Mouse (Mus musculus) midbrain, embryonic 14.5 days (tissue): ENCODE results near the gene Vegfa. TPM values are rescaled to one million over a fixed set of nuclear protein-coding genes. Genes with fewer than 3 reads are reported as not detected.
A peak's percentile ranks its signal among the peaks of the same experiment; 100 is the strongest.

ENCODE experiments used
- ATAC-seq: fragments of 200-750 bp; cut with Nextera tagmentation; 2 replicates; pipeline ENCODE4 v1.8.0; 2017; ENCODE audit warnings: moderate number of reproducible peaks, moderate library complexity; ENCODE audit not compliant: low FRiP score, low TSS enrichment
- DNase-seq: peaks from one replicate; pipeline ENCODE4 v3.0.0-alpha.2; 2015
- H3K27ac ChIP-seq: fragments of 300-500 bp; sonication (generic); replicated peaks from 2 replicates; pipeline ENCODE4 v1.5.1; 2014; ENCODE audit warnings: mild to moderate bottlenecking, low read depth, low read length, moderate library complexity
- H3K27me3 ChIP-seq: fragments of 300-500 bp; sonication (generic); 2 replicates; pipeline ENCODE4 v1.6.1; 2014; ENCODE audit warnings: low read length, control low read depth, mixed read lengths; ENCODE audit not compliant: control insufficient read depth, insufficient read depth
- H3K36me3 ChIP-seq: fragments of 300-500 bp; sonication (generic); 2 replicates; pipeline ENCODE4 v1.6.1; 2014; ENCODE audit warnings: low read length, control low read depth; ENCODE audit not compliant: control insufficient read depth, insufficient read depth
- H3K4me1 ChIP-seq: fragments of 300-500 bp; sonication (generic); 2 replicates; pipeline ENCODE4 v1.6.1; 2014; ENCODE audit warnings: mild to moderate bottlenecking, antibody characterized with exemption, low read length, control low read depth; ENCODE audit not compliant: control insufficient read depth, insufficient read depth
- H3K4me2 ChIP-seq: fragments of 300-500 bp; sonication (generic); 2 replicates; pipeline ENCODE4 v1.6.1; 2014; ENCODE audit warnings: mild to moderate bottlenecking, low read length, moderate library complexity
- H3K4me3 ChIP-seq: fragments of 300-500 bp; sonication (generic); replicated peaks from 2 replicates; pipeline ENCODE4 v1.5.1; 2014; ENCODE audit warnings: low read depth, low read length
- H3K9ac ChIP-seq: fragments of 300-500 bp; sonication (generic); replicated peaks from 2 replicates; pipeline ENCODE4 v1.6.1; 2014; ENCODE audit warnings: mild to moderate bottlenecking, low read length, moderate library complexity
- H3K9me3 ChIP-seq: fragments of 300-500 bp; sonication (generic); 2 replicates; pipeline ENCODE4 v1.6.1; 2016; ENCODE audit warnings: low read length, control low read depth, mixed read lengths; ENCODE audit not compliant: control insufficient read depth
- WGBS: fragments of 180-500 bp; shearing (Covaris S2); extraction: QIAGEN DNeasy Blood & Tissue Kit; methylation state at CpG from one replicate; pipeline ENCODE4 v1.1.7; 2014; 5-methylcytosine and 5-hydroxymethylcytosine counted together
- polyA plus RNA-seq: library from polyadenylated mRNA; unstranded; fragments of >200 nt; fragmentation: Nextera tagmentation; extraction: Ambion mirVana; gene quantifications from 2 replicates; pipeline ENCODE4 v1.2.1, GENCODE M21; 2014

Gene Vegfa
- polyA plus RNA-seq, 1 experiment from 2014 or later: 4.3 TPM

- Histone ChIP-seq H3K9me3 (no peaks in the 10 kb centered on the region), H3K4me2 (peak overlapping the region; percentile 90), H3K4me1 (peaks cover 30% of the 10 kb centered on the region), H3K36me3 (no peaks in the 10 kb centered on the region), H3K27ac (peak overlapping the region; percentile 87), H3K9ac (peak overlapping the region; percentile 86), H3K4me3 (peak overlapping the region; percentile 83), H3K27me3 (no peaks in the 10 kb centered on the region)
- WGBS: under 1% methylated on average over 50 of the region's 50 CpGs
- DNase-seq (no peak), ATAC-seq (no peak)
These were observed 453 bp downstream of the Vegfa start for GRCm38 (mm10) chr17:46031621-46032211.

DNA sequence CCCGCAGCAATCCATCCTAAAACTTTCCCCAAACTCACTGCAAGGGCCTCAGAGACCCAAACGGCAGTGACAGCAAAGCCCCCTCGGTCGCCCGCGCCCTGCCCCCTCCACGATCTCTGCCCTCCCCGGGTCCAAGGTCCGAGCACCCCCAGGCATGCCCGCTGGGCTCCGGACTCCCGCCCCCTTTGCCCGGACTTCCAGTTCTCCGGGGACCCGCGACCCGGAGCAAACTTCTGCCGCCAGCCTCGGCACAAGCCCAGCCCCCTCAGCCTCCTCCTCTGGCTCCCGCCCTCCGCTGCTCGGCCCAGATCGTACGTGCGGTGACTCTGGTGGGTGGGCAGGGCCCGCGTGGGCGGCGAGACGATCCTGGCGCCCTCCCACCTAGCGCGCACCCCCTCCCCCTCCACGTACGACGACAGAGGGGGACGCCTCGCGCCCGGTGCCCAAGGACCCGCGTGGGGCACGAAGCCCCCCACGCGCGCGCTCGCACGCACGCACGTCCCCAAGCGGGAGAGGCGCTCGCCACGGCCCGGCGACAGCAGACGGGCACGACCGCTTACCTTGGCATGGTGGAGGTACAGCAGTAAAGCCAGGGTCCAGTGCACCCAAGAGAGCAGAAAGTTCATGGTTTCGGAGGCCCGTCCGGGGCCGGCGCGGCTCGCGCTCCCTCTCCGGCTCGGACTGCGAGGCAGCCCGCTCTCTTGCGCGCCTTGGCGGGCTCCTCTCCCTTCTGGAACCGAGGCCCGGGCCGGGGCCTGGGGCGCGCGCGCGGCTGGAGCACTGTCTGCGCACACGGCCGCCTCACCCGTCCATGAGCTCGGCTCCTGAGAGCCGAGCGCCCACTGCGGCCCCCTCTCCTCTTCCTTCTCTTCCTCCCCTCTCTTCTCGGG lies 1.2 kb downstream of the Vegfa start:
- H3K4me1 ChIP-seq: peaks cover 32% of the 10 kb centered on the region
- peak; percentile 51; the same call in 1 of the 2 replicates for ATAC-seq

GRCm38 (mm10) chr17:46030323-46030730 lies 1.8 kb downstream of the Vegfa start:
- Histone ChIP-seq H3K9ac (peak overlapping the region; percentile 86), H3K9me3 (no peaks in the 10 kb centered on the region), H3K27ac (peak overlapping the region; percentile 87), H3K4me1 (peaks cover 32% of the 10 kb centered on the region), H3K4me2 (peak overlapping the region; percentile 90), H3K4me3 (peak overlapping the region; percentile 83), H3K36me3 (peaks cover under 1% of the 10 kb centered on the region), H3K27me3 (no peaks in the 10 kb centered on the region)
- WGBS: under 1% methylated on average over 36 of the region's 43 CpGs
- ATAC-seq (peak; percentile 24; the same call in 1 of the 2 replicates), DNase-seq (peak; percentile 79)

More for the DNA sequence above, 1.2 kb downstream of the Vegfa start:
- peak overlapping the region; percentile 90 for H3K4me2 ChIP-seq
- H3K9ac ChIP-seq: peak overlapping the region; percentile 86
- H3K36me3 ChIP-seq: no peaks in the 10 kb centered on the region
- peak overlapping the region; percentile 83 for H3K4me3 ChIP-seq
- DNase-seq: peak; percentile 82
- H3K9me3 ChIP-seq: no peaks in the 10 kb centered on the region
- no peaks in the 10 kb centered on the region for H3K27me3 ChIP-seq
- peak overlapping the region; percentile 87 for H3K27ac ChIP-seq
- WGBS: under 1% methylated on average over 92 of the region's 92 CpGs

GRCm38 (mm10) chr17:46029554-46030207 lies 2.5 kb downstream of the Vegfa start:
- peaks cover 32% of the 10 kb centered on the region for H3K4me1 ChIP-seq
- 7% methylated on average over 7 of the region's 7 CpGs for WGBS
- peak; percentile 27 for DNase-seq

DNA sequence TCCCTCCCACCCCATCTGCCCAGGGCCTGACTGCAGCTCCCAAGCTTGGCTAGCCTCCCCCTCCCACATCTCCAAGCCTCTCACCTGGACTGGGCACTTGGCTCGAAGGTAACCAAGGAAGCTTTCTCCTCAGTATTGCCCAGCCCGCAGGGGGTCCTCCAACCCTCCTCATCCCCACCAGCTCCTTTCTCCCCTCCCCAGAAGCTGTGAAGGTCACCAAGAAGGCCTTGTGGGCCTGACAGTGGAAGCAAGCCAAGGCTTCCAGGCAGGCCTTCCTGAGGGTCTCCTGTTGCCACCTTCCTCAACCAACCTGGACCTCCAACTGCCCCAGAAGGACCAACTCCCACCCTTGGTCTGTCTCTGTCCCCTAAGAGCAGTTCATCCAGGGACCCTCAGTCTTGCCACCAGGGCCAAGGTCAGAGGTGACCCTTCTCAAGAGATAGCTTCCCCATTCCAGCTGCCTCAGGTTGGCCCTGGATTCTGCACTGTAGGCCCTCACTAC lies 3.1 kb downstream of the Vegfa start:
- Histone ChIP-seq H3K27me3 (no peaks in the 10 kb centered on the region), H3K4me1 (peaks cover 32% of the 10 kb centered on the region), H3K27ac (no peak overlapping the region), H3K4me2 (peak overlapping the region; percentile 90), H3K36me3 (peaks cover 13% of the 10 kb centered on the region), H3K9me3 (no peaks in the 10 kb centered on the region), H3K4me3 (peak overlapping the region; percentile 83), H3K9ac (peak overlapping the region; percentile 86; the same call in 1 of the 2 replicates)
- ATAC-seq: no peak
- 52% methylated on average over 2 of the region's 2 CpGs for WGBS
- peak; percentile 12 for DNase-seq

More at GRCm38 (mm10) chr17:46029554-46030207, 2.5 kb downstream of the Vegfa start:
- Histone ChIP-seq H3K36me3 (peaks cover 7% of the 10 kb centered on the region), H3K4me2 (peak overlapping the region; percentile 90), H3K27me3 (no peaks in the 10 kb centered on the region), H3K4me3 (peak overlapping the region; percentile 83), H3K27ac (peak overlapping the region; percentile 87), H3K9ac (peak overlapping the region; percentile 86), H3K9me3 (no peaks in the 10 kb centered on the region)
- ATAC-seq: no peak

DNA sequence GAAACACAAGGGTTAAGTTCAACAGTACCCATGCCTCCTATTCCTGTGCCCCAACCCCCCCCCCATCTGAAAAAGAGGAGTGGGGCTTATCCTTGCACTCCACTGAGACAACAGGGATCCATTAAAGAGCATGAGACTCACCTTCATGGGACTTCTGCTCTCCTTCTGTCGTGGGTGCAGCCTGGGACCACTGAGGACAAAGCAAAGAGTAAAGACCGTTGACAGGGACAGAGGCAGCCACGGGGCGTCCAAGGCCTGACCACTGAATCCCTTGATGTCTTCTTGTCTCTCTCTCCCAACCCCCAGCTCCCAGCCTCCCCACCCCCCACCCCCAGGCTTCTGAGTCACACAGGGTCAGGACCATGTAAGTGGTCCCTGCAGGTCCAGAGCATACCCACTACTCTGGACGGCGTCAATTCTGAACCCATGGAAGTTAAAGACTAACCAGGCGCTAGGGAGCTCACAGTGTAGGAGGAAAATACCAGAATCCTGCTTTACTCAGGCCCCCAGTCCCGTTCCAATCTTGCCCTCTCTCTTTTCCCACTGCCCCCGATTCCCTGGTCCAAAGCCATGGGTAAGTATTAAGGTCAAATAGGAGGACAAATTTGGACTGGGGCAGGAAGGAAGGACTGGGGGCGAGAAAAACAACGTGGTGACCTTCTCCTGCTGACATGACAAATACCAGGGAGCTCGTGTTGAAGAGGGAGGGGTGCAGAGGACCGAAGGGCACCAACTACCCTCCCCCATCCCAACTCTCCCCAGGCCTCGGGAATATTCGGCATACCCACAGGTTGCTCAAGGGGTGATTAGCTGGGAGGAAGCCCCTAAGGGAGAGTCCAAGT lies 3.7 kb downstream of the Vegfa start:
- no peaks in the 10 kb centered on the region for H3K27me3 ChIP-seq
- peak overlapping the region; percentile 83 for H3K4me3 ChIP-seq
- WGBS: 24% methylated on average over 15 of the region's 15 CpGs
- H3K4me2 ChIP-seq: peak overlapping the region; percentile 90
- H3K27ac ChIP-seq: peak overlapping the region; percentile 86
- DNase-seq (no peak), ATAC-seq (no peak)
- H3K4me1 ChIP-seq: peaks cover 32% of the 10 kb centered on the region
- H3K9ac ChIP-seq: peak overlapping the region; percentile 86; the same call in 1 of the 2 replicates
- peaks cover 19% of the 10 kb centered on the region for H3K36me3 ChIP-seq
- no peaks in the 10 kb centered on the region for H3K9me3 ChIP-seq

- H3K27me3 ChIP-seq: no peaks in the 10 kb centered on the region
- H3K4me2 ChIP-seq: peak overlapping the region; percentile 90
- no peaks in the 10 kb centered on the region for H3K9me3 ChIP-seq
- peaks cover 31% of the 10 kb centered on the region for H3K36me3 ChIP-seq
- H3K4me3 ChIP-seq: peak overlapping the region; percentile 23
- H3K9ac ChIP-seq: peak overlapping the region; percentile 63
- peak; percentile 35; the same call in 1 of the 2 replicates for ATAC-seq
- H3K27ac ChIP-seq: peak overlapping the region; percentile 86
- peak; percentile 90 for DNase-seq
- WGBS: 12% methylated on average over 16 of the region's 16 CpGs
- peaks cover 32% of the 10 kb centered on the region for H3K4me1 ChIP-seq
These were observed 4.9 kb downstream of the Vegfa start for GRCm38 (mm10) chr17:46027066-46027917.
